Mouse (Mus musculus) cortical plate, adult 2 months (tissue): ENCODE results near the gene Hcrt. TPM values are rescaled to one million over a fixed set of nuclear protein-coding genes. Genes with fewer than 3 reads are reported as not detected.

ENCODE experiments used
- H3K27ac ChIP-seq: fragments of 200-500 bp; 2 replicates; pipeline ENCODE4 v1.5.1; 2012; ENCODE audit warnings: low read length, control low read depth, inconsistent platforms; ENCODE audit not compliant: insufficient read depth
- H3K4me1 ChIP-seq: fragments of 200-500 bp; 2 replicates; pipeline ENCODE4 v1.6.1; 2011; ENCODE audit warnings: low read length; ENCODE audit not compliant: control insufficient read depth, insufficient read depth
- H3K4me3 ChIP-seq: fragments of 200-500 bp; 2 replicates; pipeline ENCODE4 v1.5.1; 2011; ENCODE audit warnings: mild to moderate bottlenecking, low read length, control low read depth; ENCODE audit not compliant: insufficient read depth
- CTCF ChIP-seq: fragments of 200-500 bp; IDR thresholded peaks from 2 replicates; pipeline ENCODE4 v1.5.1; 2011; ENCODE audit warnings: mild to moderate bottlenecking, control low read depth, low read length; ENCODE audit not compliant: insufficient read depth; ENCODE audit errors: extremely low read depth
- POLR2A ChIP-seq: fragments of 200-500 bp; IDR thresholded peaks from 2 replicates; pipeline ENCODE4 v1.6.1; 2011; ENCODE audit warnings: mild to moderate bottlenecking, low read length, control low read depth; ENCODE audit not compliant: insufficient read depth; ENCODE audit errors: extremely low read depth
- polyA plus RNA-seq: library from polyadenylated mRNA; depleted of rRNA; stranded (reverse); fragments of >200 nt; gene quantifications from 2 replicates; pipeline ENCODE4 v1.2.3, GENCODE M21; 2012

The Hcrt gene
- polyA plus RNA-seq, 1 experiment, result 0.29 TPM

GRCm38 (mm10) chr11:100738066-100738604 lies 24.6 kb downstream of the Hcrt start, which contains the start of gene Rab5c:
Gene Rab5c, minus strand, starts transcription at chr11:100738215.
- 0 out of 2 replicates have a peak within 1 kb of the TSS, but pooled peaks have one; percentile 4 for H3K27ac ChIP-seq
- peak within 1 kb of the TSS; percentile 42 for H3K4me3 ChIP-seq
- TF ChIP-seq CTCF (no peak), POLR2A (peak; percentile 89)
- peaks cover 9% of the 10 kb centered on the region for H3K4me1 ChIP-seq

GRCm38 (mm10) chr11:100737105-100737733 lies 25.5 kb downstream of the Hcrt start:
- Histone ChIP-seq H3K4me3 (peak overlapping the region; percentile 42), H3K27ac (no peak overlapping the region), H3K4me1 (peaks cover 9% of the 10 kb centered on the region)
- no peak for TF ChIP-seq POLR2A
- TF ChIP-seq CTCF, result no peak

DNA sequence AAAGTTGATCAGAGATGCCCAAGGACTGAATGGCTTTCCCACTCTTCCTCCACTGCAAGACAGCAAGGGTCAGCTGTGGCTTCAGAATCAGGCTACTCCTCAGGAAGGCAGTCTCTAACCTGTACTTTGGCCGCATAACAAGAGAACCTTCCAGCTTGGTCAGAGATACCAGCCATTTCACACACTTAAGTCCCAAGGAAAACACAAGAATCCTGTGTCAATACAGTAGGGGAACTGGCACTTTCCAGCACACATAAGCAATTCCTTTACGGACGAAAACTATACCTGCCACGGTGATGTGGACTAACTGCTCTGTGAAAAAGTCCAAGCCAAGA lies 26.0 kb downstream of the Hcrt start:
- TF ChIP-seq CTCF (no peak), POLR2A (no peak)
- peak overlapping the region; percentile 42; the same call in 1 of the 2 replicates for H3K4me3 ChIP-seq
- H3K27ac ChIP-seq, result no peak overlapping the region
- peaks cover 9% of the 10 kb centered on the region for H3K4me1 ChIP-seq

DNA sequence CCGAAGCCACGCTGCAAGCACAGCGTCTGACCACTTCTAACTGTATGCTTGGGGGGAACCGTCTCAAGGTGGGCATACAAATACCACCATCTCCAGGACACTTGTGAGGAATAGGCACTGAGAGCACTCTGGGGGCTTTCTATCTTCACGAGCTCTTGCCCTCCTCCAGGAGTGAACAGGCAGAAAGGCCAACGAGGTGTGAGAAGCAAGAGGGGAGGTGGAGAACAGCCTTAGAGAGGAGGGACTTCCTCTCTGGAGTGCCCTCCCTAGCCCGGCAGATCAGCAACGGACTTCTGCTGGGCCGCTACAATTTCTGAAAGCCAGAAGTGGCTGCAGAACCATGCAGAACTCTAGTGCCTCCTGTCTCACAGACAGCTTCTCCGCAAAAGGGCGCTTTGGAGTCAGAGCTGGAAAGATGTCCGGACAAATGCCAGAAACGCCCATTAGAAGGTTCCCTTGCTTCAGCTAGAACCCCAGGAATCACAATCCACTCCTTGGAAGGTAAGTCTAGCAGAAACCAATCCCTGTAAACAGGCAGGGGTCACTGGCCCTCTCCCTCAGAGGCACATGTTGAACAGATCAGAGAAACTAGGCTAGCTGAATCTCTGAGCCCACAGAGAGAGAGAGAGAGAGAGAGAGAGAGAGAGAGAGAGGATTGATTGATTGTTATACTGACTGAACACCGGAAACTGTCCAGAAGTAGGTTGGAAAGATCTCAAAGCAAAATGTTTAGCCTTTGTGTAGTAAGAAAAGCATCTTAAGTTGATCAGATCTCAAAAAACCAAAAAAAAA lies 26.6 kb downstream of the Hcrt start:
- Histone ChIP-seq H3K27ac (no peak overlapping the region), H3K4me3 (peak overlapping the region; percentile 42; the same call in 1 of the 2 replicates), H3K4me1 (peaks cover 9% of the 10 kb centered on the region)
- TF ChIP-seq POLR2A, result no peak
- TF ChIP-seq CTCF, result no peak

- Histone ChIP-seq H3K4me1 (peaks cover 11% of the 10 kb centered on the region), H3K27ac (no peak overlapping the region), H3K4me3 (no peak overlapping the region)
- TF ChIP-seq CTCF (no peak), POLR2A (no peak)
Measured at GRCm38 (mm10) chr11:100735134-100735865, 27.4 kb downstream of the Hcrt start.

- no peak overlapping the region for H3K4me3 ChIP-seq
- no peak for TF ChIP-seq CTCF
- TF ChIP-seq POLR2A, result no peak
- H3K4me1 ChIP-seq, result peaks cover 2% of the 10 kb centered on the region
- H3K27ac ChIP-seq, result no peak overlapping the region
Measured at GRCm38 (mm10) chr11:100730477-100731205, 32.1 kb downstream of the Hcrt start.

- no peak for TF ChIP-seq CTCF
- no peak for TF ChIP-seq POLR2A
- no peak overlapping the region for H3K4me3 ChIP-seq
- peaks cover 4% of the 10 kb centered on the region for H3K4me1 ChIP-seq
- H3K27ac ChIP-seq, result no peak overlapping the region
Measured at GRCm38 (mm10) chr11:100729976-100730375, 32.8 kb downstream of the Hcrt start.

DNA sequence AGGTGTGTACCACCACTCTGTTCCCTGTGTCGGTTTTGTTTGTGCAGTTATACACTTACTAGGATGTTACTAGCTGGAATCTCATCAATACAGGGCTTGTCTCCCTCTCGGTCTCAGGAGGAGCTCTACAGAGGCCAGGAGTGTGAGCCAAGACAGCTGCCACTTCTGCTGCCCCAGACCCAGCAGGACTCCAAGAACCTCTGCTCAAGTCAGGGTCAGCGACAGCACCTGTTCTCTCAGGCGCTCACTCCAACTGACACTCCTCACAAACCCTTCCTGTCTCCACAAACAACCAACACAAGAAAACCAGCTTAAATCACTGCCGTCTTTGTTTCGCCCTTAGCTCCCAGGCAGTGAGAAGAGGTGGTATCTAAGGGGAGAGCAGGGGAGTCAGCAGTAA lies 34.1 kb downstream of the Hcrt start:
- no peak for TF ChIP-seq POLR2A
- no peak for TF ChIP-seq CTCF
- H3K27ac ChIP-seq, result no peak overlapping the region
- peaks cover 4% of the 10 kb centered on the region for H3K4me1 ChIP-seq
- H3K4me3 ChIP-seq, result no peak overlapping the region

- TF ChIP-seq POLR2A (no peak), CTCF (no peak)
- H3K27ac ChIP-seq, result no peak overlapping the region
- peaks cover 7% of the 10 kb centered on the region for H3K4me1 ChIP-seq
- H3K4me3 ChIP-seq, result no peak overlapping the region
Measured at GRCm38 (mm10) chr11:100727201-100727600, 35.5 kb downstream of the Hcrt start.
